Mouse (Mus musculus) T-helper 2 cell (primary cell): ENCODE results near the gene Bhlhe41.

Experiments
- in situ Hi-C: fragments of 300-600 bp; cut with MboI, MseI; formaldehyde crosslinking; loops from one replicate; pipeline ENCODE4 v1.15.1; 2025; ENCODE audit warnings: high pct_unique_total_duplicates

The Bhlhe41 gene

DNA sequence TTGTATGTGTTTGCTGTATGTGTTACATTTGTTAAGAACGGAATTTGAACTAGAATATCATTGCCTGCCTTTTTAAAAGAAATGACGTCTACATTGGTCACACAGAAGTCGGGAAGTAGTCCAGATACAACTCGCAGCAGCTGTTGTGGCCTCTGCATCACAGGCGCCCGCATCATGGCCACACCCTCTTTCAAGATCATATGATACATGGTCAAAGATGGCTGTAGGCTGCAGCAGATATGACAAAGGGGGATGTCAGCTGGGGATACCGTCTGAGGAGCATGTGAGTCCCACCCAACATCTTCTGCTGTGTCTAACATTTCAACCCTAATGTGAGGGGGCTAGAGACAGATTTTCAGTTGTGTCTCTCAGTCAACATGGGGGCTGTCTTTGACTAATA is 6.7 kb upstream of the Bhlhe41 start:
- in situ Hi-C loops: loop anchor here (10.0 kb wide), 1 partner anchor 203 kb away; no protein-coding TSS in a partner anchor

DNA sequence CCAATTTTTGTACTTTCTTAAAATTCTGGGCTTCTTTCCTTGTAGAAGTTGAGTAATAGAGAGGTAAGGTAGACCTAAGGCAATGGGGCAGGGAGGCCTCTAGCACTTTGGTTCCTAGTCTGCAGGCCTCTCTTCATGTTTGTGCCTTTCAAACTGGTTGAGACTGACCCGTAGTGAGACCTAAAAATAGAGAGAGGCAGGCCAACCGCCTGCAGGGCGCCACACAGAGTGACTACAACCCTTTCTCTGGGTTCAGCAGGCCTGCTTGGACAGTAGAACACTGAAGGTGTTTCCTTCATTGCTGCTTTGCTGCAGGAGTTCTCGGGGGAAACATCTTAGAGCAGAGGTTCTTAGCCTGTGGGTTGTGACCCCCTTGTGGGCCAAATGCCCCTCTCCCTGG is 5.6 kb upstream of the Bhlhe41 start:
- in situ Hi-C loops: loop anchor here (10.0 kb wide), 1 partner anchor 204 kb away; no protein-coding TSS in a partner anchor

DNA sequence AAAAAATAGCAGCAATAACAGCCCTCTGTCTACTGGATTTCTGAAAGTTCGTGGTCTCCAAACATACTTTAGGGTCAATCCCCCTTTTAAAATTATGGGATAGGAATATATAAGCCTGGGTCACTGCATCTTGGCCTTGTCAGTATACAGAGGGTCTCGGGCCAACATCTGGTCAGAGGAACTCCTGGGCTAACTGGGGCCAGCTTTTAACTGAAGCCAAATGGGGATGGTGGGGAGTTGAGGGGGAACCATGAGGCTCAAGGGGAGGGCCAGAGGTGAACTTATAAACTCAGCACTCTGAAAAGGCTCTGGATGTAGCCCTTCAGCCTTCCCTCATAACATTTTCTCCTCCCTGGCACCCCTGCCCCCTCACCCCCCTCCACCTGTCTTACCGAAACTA is 1.8 kb upstream of the Bhlhe41 start:
- in situ Hi-C loops: no loop called here

DNA sequence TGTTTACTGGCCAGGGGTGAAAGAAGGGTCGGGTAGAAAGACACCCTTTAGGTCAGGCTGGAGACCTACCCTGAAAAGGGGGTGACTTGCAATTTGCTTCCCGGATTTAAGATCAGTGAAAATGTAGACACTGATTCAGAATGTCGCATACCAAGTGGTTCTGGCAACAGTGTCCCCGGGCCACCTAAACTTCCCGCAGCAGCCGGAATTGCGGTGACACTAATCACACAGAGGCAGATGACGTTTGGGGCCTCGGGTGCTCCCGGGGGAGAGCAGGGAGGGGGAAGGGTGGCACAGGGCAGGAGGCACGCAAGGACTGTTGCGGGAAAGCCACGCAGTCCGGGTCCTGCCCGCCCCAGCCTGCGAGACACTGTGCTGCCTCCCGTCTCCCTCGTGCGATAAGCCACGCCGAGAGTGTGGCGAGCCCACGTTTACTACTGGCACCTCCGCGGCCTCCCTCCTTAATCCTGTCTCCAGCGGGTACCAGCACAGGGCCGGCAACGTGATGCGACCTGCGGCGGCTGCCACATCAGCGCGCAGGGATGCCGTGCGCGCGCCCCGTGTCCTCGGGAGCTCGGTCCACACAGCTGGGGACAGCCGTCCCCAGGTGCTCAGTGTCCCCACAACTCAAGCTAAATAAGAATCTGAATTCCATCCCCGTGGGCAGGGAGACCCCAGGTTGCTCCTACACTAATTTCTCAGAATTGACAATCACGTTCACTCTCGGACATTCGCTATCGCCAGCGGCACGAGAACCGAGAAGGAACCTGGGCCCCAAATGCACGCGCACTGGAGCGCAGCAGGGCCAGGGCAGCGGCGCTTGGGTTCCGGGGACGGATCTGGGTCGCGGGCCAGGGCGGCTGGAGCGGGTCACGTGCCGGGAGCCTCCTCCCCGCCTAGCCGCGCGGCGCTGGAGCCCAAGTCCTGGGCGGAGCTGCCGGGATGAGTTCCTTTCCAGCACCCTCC is 811 bp upstream of the Bhlhe41 start:
- in situ Hi-C loops: no loop called here

DNA sequence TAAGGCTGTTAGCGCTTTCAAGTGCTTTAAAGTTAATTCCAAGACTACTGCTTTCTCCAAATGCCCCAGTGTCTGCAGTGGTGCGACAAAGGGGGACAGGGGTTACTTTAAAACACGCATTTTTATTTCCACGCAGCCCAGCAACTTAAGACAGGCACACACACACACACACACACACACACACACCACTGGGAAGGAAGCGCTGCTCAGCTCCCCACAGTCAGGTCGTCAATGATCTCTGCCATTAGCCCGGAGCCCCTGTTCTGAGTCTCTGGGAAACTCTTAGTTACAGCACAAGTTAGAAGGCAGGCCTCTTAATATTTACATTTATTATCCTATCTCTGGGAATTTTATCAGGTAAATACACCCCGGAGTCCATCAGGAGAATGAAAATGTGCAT is 1.2 kb downstream of the Bhlhe41 start:
- in situ Hi-C loops: no loop called here

DNA sequence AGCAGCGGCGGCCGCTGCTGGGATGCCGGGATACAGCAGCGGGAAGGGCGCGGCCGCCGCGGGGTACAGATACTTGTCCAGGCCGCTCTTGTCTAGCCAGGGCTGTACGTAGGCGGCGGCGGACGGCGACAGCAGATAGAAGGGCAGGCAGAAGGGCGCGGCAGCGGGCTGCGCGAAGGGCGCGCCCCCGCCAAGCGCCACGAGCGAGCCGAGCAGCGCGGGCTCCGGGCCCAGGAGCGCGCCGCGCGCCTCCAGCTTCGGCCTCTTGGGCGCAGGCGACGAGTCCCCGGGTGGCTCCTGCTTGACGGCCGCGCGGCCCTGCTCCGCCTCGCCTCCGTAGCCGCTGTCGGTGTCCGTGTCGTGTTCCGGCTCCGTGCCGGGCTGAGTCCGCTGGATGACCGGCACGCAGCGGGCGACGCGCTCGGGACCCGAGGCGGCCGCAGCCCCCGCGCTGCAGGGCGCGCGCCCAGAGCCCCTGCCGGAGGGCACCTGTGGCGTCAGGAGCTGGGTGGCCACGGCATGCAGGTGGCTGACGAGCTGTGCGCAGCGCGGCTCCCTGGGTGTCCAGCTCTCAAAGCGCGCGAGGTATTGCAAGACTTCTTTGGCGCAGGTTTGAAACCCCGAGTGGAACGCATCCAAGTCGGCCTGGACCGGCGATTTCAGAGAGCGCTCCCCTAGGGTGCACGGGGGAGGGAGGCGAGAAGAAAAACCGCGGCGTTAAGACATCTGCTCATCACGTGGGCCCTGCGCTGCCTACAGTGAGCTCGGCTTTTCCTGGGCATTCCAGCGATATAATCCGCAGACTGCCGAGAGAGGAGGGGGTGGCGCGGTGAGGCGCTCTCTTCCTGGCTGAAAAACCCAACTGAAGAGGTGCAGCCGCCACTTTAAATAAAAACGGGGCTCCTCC is 2.0 kb downstream of the Bhlhe41 start:
- in situ Hi-C loops: no loop called here

DNA sequence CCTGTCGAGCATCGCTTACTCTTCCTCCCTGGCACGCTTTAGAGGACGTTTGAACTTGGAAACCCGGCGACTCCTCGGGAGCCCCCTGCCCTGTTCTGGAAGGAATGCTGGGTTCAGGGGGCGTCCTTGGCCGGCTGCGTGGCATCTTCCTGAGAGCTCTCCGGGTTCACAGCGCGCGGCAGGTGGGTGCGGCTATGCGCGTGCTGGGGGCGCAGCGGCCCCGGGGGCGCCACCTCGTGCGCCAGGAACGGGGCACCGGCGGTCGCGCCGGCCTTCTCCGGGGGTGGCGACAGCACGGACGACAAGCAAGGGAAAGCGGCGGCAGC is 2.7 kb downstream of the Bhlhe41 start:
- in situ Hi-C loops: no loop called here

DNA sequence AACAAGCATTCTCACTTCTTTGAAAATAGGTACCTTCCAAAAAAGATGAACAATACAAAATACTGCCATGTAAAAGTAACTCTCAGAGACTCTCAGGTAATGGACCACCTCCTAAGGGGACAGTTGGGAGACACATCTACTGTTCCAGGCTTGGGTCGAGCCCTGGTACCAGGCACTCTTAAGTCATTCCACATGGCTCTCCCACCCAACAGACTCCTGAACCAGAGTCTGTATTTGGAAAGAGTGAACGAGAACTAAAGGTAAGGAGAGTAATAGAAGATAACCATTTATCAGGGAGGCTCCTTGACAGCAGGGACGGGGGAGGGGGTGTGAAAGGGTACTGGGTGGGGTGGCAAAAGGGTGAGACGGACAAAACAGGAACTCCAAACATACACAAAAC is 3.0 kb downstream of the Bhlhe41 start:
- in situ Hi-C loops: no loop called here

DNA sequence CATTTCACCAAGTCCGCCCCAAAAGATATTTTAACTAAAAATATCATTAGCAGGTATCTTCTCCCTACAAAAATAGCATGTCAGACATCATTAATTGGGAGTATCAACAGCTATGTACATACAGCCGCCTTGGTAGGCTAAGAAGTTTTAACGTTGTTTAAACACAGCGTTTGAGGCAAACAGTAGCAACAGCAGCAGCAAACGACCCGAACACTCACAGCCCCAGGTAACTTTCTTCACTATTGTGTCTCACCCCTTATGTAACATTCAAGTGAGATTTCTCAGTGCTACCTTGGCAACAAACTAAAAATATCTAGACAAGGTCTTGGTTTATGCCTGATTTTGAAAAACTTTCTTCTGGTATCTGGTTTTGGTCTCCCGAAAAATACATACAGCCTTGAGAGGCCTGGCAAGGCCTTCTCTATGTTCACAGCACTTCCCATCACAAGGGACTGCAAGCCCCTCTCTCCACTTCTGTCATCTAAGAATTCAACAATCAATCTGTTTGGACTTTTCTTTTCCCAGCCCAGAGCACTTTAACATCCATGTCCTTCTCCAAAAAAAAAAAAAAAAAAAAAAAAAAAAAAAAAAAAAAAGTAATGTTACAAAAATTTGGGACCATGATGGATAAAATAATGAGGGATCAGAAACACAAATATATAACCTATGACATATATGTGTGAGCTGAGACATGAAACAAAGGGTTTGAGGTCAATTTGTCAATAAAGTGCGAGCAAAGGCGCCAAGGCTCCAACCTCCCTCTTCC is 3.7 kb downstream of the Bhlhe41 start:
- in situ Hi-C loops: no loop called here

DNA sequence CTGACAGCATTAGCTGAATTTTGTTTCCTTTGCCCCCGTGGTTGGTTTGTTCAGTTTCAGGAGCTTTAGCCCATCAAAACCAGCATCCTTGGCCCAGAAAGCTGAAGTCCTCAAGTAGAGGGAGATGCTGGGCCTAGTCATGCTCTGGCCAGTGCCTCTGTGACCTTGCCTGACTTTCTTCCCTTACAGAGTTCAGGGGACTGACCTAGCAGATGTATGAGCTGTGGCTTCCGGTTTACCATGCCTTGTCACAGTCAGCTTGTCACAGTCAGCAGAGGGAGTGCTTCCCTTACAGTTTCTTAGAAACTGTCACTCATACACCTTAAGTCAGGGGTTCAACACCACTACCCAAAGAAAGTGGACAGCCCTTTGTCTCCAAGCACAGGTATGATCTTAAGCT is 5.0 kb downstream of the Bhlhe41 start:
- in situ Hi-C loops: no loop called here

DNA sequence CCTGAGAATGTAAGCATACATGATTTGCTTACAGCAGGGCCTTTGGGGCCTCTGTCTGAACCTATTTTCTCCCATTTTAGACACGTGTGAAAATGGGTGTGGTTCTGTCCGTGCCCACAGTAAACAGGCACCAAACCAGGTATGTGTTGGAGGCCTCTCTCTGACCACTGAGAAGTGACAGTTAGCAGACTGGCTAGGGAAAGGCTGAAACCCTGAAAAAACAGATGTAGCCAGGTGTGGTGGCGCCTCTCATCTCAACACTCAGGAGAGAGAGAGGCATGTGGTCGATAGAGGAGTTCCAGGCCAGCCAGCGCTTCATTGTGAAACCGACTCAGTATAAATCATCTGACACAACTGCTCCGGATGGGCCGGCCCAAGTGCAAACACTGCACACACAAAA is 6.9 kb downstream of the Bhlhe41 start:
- in situ Hi-C loops: no loop called here

DNA sequence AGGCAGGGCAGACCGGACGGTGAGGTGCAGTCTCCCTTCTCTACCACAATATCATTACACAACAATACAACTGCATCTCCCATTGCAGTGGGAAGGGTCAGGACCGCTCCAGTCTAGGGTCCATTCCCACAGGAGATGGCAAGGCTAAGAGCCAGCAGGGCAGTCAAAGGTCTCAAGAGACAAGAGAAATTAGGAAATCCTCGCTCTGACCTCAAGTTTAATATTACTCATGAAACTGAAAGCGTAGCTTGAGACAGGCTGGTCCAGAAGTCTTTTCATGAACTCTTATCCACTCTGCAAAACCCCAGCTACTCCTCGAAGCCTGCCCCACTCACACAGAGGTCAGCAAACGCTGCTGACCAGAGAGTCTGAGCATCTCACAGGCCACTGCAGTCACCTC is 7.9 kb downstream of the Bhlhe41 start:
- in situ Hi-C loops: no loop called here

DNA sequence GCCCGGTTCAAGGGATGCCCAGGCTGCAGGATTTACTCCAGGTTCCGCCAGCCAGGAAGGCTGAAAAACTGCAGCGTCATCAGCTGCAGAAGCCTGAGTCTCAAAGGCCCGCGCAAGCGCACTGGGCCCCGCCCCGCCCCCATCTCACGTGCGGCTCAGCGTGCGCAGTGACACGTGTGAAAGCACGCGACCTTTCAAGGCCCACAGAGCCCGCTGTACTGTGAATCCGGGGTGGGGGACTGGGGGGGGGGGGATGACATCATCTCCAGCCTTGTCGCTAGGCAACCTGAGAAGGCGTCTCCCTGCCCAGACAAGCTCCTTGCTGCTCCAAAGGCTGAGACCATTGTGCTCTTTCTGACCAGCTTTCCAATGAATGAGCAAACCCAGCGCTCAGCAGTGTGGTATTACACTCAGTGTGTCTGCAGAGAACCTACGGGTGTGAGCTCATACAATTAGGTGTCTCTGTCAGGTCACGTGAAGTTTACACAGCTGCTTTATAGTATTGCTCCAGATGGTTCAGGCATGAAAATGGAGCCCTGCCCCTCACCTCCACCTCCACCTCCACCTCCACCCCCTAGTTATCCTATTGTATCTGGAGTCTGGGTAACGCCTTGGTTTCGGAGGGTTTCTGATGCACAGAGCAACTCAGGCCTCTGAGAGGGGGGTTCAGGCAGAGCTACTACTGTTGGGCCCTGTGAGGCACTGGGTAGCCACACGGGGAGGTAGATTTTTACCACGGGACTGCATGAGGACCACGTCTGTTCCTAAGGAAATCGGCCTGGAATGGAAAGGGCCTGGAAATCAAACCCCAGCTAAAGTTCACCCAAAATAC is 9.4 kb downstream of the Bhlhe41 start:
- in situ Hi-C loops: no loop called here

DNA sequence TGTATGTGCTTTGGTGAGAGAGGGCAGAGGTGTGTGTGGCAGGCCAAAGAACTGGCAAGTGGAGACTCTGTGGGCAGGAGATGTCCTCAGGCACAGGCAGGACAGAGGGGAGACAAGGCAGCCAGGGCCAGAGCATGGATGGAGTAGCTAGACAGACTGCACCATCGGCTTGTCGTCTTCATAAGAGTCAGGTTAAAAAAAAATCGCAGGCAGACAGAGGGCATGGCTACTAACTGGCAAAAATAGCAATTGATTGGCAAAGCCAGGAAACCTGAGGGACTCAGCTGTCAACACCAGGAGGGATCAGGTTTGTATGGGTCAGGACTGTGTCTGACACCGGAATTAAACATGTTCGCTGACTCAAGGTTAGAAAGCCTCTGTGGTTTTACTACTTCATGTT is 10.6 kb downstream of the Bhlhe41 start:
- in situ Hi-C loops: no loop called here

DNA sequence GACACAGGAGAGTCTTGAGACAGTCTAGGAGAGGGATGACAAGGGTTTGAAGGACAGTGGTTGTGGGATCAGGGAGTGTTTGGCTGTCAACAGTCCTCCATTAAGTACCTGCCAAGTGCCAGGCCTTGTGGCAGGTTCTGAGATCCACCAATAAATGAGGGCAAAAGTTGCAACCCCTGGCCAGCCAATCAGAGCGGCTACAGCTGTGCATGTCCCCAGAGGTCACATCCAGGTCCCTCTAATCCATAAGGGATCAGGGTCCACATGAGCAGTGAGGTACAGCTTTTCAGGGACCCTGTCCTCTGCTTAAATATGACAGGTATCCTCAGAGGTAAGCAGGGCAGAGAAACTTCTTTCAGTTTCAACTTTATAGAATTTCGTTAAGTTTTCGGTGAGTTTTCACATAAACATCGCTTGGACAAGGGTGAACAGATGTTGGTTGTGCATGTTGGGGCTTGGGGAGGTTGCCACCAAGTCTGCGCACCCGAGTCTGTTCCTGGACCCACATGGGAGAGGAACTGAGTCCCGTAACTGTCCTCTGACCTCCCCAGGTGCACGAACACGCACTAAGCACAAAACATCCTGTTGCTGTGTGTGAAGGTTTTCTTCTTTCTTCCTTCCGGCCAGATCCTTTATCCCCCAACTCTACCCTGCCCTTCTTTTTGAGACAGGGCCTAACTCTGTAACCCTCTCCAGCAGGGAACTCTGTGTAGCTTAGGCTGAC is 11.8 kb downstream of the Bhlhe41 start:
- in situ Hi-C loops: no loop called here

DNA sequence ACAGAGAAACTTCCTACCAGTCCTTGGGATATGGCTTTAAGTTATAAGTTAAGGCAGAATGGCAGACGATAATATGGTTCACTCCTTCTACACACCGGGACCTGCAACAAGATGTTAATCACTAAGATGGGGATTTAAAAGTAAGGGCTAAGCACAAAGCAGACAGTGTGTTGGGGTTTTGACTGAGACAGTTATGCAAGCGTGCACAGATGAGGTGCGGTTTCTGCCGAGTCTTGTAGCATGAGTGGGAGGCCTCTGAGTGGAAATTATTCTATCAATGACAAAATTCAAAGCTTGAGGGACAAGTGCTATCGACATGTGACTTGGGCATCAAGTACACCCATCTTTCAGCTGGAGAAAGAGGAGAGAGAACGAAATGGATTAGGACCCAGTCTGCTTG is 12.7 kb downstream of the Bhlhe41 start:
- in situ Hi-C loops: no loop called here

DNA sequence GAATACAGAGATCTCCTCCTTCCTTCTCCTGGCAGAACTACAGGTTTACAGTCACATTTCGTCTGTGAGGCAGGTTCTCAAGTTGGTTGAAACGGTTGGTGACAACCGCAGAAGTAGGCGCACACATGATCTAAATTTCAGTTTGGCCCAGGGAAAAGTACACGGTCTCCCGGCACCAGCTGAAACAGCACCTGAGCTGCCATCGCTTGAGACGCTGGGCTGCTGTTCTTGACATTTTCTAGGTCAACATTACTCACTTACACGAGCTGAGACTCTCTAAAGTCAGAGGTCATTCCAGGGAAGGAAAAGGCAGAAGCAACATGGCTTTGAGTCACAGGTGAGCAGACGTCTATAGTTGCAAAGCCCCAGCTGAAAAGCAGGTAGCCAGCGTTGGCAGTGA is 13.4 kb downstream of the Bhlhe41 start:
- in situ Hi-C loops: no loop called here

DNA sequence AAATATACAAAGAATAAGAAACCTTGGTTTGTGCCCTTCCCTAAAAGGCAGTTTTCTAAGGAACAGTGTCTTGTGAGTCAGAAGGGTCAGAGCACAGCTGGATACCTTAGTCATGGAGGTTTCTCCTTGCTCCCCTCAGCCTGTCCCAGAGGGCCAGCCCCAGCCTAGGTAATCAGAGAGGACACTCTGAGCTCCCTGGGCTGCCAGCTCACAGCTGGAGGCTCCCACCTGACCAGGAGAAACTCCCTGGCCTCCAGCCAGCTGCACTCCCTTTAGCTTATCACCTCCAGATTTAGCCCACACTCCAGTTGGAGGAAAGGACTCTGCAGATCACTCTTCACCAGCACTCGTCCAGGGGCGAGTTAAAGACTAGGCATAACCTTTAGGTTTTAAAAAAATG is 14.6 kb downstream of the Bhlhe41 start:
- in situ Hi-C loops: no loop called here

DNA sequence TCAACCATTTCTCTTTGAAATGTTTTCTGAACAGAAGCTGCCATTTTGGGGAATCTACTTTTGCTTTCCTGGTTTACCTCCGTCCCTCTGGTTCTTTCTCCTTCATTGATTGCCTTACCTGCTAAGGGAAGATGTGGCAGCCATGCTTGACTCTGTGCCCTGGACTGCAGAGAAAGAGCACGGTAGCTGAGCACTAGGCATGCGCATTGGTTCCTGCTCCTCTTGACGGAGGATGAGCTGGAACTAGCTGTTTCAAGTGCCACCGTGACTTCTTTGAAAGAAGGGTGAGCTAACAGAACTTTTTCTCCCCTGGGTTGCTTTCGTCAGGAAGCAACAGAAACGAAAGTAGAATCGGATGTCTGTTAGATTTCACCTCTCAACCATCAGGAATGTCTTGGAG is 17.7 kb downstream of the Bhlhe41 start:
- in situ Hi-C loops: no loop called here

DNA sequence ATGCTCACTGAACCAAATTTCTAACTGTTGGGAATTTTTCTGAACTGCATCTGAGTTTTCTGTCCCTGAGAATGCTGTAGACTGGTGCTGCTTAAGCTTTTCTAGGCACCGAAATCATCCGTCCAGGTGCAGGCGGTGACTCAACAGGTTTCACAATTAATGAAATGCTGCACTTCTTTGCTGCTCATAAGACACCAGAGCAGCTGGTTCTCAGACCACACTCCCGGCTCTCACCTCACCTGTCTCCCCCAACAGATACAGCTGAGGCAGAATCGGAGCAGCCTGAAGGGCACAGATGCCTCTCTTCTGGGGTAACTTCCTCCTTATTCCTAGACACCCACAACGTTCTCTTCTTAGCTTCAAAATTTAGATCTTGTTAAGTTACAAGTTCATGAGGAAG is 18.4 kb downstream of the Bhlhe41 start:
- in situ Hi-C loops: no loop called here
